In genomic region chr2:138074020-138074613, GRCm38 (mm10) we compare ENCODE assay signal across 15 mouse cellular contexts.
A peak's percentile ranks its signal among the peaks of the same experiment; 100 is the strongest.
DNase-seq lines count a peak whose midpoint lies in the region; ATAC-seq lines count a peak whose summit lies in the region.
"Had no signal": no experiment of that assay in that cellular context is flagged by ENCODE, and none has a peak within 500 bp of the region (broad histone marks: within the 10 kb centered on the region; RNA-seq: fewer than 3 reads in every experiment).

No protein-coding gene starts in this region.

- no peak overlapping the region for H3K4me2 ChIP-seq in neural tube, embryonic 15.5 days
- H3K4me2 ChIP-seq: embryonic facial prominence, embryonic 15.5 days; heart, embryonic 12.5 days; lung, embryonic 14.5 days; stomach, embryonic 15.5 days had no signal

- H3K27ac ChIP-seq in neural tube, embryonic 15.5 days (replicated peaks) = no peak overlapping the region
- H3K27ac ChIP-seq: embryonic facial prominence, embryonic 15.5 days; kidney, postnatal 0 days; stomach, embryonic 15.5 days had no signal

- WGBS in neural tube, embryonic 15.5 days = 35% methylated on average over 6 of the region's 6 CpGs

- no peaks in the 10 kb centered on the region for H3K4me1 ChIP-seq in neural tube, embryonic 15.5 days
- H3K4me1 ChIP-seq: embryonic facial prominence, embryonic 15.5 days; heart, embryonic 12.5 days; stomach, embryonic 15.5 days had no signal

- H3K9ac ChIP-seq in neural tube, embryonic 15.5 days (replicated peaks) = no peak overlapping the region
- H3K9ac ChIP-seq: embryonic facial prominence, embryonic 15.5 days; heart, embryonic 12.5 days; lung, embryonic 14.5 days; stomach, embryonic 15.5 days had no signal

- H3K36me3 ChIP-seq in neural tube, embryonic 15.5 days = no peaks in the 10 kb centered on the region
- H3K36me3 ChIP-seq: embryonic facial prominence, embryonic 15.5 days; heart, embryonic 12.5 days; stomach, embryonic 15.5 days had no signal

- DNase-seq in cerebellum, adult 8-10 months = no peak
- DNase-seq in kidney, adult 8-10 months = peak; percentile 1 to 23
- no peak for DNase-seq in kidney, postnatal 14 days
- DNase-seq in right cerebral cortex, adult 18-20 months = peak; percentile 26
- DNase-seq in right cerebral cortex, postnatal 14 days = no peak
- DNase-seq in spleen, postnatal 4 days (ENCODE audit: low spot score in 2 of 2) = no peak
- DNase-seq: lung, embryonic 14.5 days had no signal

- no peaks in the 10 kb centered on the region for H3K27me3 ChIP-seq in neural tube, embryonic 15.5 days (replicated peaks)
- H3K27me3 ChIP-seq: CH12.LX; embryonic facial prominence, embryonic 15.5 days; heart, embryonic 12.5 days; stomach, embryonic 15.5 days had no signal

- no peaks in the 10 kb centered on the region for H3K9me3 ChIP-seq in neural tube, embryonic 15.5 days (replicated peaks)
- H3K9me3 ChIP-seq: embryonic facial prominence, embryonic 15.5 days; heart, embryonic 12.5 days; stomach, embryonic 15.5 days had no signal

- ATAC-seq in cerebellum, adult (ENCODE audit: insufficient number of reproducible peaks, low FRiP score, low TSS enrichment) = peak; percentile 66
- ATAC-seq in neural tube, embryonic 15.5 days (ENCODE audit: low FRiP score) = peak; percentile 75
- ATAC-seq: forebrain, embryonic 14.5 days had no signal

- H3K4me3 ChIP-seq in neural tube, embryonic 15.5 days (replicated peaks) = no peak overlapping the region
- H3K4me3 ChIP-seq: embryonic facial prominence, embryonic 15.5 days; heart, embryonic 12.5 days; stomach, embryonic 15.5 days had no signal

Comparison
In these comparisons a context has a peak if more than half of its experiments do, and no peak if none do; other contexts are left out.
1. DNase-seq: peak in kidney, adult 8-10 months (2 of 2) and right cerebral cortex, adult 18-20 months (single experiment); none in cerebellum, adult 8-10 months (single experiment), kidney, postnatal 14 days (single experiment), right cerebral cortex, postnatal 14 days (single experiment) and spleen, postnatal 4 days (0 of 2).